Mouse (Mus musculus): ENCODE data around the gene Ankrd66.
"Not testable (repeated sequence)": the region's sequence is repeated elsewhere in the genome, so short reads cannot be mapped to it uniquely, and the experiment has no call there.

Gene Ankrd66

DNA sequence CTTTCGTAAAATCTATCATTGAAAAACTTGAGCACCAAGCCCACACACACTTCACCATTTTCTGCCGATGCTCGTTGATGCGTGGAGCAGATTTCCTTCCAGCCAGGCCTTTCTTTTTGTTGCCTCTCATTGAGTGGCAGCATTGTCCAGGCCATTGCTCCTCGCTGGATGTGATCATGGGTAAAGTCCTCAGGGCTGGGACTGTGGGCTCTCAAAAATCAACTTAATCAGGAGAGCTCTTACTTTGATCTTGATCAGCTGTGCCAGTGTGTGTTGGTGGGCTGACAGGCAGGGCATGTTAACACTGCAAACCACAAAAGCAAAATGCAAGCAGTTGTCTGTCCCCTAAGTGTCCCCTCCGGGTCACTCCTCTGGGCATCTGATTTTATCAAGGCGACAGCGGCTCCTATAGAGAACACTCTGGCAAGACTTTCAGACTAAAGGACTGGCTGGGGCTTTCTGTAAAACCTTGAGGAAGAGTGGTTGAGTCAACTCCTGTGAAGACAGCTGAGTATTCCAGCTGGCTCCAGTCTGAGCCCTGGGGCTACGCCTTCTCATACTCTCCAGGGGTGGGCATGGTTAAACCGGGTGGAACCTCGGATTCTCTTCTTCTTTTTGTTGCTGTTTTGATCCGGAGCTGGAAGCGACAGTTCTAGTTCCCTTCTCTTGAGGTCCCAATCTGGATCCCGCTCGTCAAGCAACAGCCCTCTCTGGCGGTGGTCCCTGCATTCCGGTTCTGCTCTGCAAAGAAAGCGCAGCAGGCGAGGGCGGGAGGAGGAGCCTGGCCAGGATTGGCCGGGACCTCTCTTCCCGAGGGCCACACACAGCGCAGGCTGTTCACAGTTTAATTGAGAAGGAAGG, 8.8 kb downstream of the Ankrd66 start:
- DNase-seq = peak; percentile 11

DNA sequence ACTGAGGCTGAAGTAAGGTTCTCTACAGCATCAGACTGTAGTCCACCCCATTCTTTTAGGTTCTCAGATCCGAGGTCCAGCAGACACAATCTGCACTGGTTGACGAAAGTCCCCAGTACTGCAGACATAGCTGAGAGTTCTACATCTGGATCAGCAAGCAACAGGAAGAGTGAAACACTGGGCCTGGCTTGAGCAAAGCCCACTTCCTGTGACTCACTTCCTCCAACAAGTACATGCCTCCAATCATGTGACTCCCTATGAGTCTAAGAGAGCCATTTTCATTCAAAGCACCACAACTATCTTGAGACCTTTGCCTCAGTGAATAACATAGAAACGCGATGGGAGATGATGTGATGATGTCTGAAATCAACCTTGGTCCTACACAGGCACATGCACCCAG, 12.2 kb downstream of the Ankrd66 start:
- DNase-seq = no peak

DNA sequence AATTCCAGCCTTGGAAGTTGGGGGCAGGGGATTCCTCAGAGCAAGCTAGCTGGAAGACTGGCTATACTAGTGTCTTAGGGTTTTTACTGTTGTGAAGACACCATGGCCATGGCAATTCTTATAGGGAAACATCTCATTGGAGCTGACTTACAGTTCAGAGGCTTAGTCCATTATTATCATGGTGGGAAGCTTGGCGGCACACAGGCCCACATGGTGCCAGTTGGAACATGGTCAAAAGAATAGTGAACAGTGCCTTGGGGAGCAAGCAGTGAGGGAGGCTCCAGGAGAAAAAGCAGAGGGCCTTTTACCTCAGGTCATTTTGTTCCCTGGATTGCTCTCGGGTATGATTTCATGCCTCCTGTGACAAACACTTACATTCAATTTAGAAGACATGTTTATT, 12.9 kb downstream of the Ankrd66 start:
- DNase-seq = no peak

DNA sequence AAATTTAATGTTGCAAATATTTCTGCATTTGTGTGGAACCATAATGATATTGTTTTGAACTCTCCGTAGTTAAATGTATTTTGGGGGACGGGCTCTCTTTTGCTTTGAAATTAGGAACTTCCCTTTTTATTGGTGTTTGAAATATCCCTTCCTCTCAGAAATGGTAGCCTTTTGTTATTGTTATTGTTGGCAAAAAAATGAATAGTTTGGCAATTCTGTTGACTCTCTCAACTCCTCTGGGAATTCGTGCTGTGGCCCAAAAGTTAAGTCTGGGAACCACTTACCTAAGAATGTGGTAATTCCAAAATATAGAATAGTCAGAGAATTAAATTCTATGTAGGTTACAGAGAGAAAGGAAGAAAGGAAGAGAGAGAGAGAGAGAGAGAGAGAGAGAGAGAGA, 23.3 kb downstream of the Ankrd66 start:
- no peak for DNase-seq

DNA sequence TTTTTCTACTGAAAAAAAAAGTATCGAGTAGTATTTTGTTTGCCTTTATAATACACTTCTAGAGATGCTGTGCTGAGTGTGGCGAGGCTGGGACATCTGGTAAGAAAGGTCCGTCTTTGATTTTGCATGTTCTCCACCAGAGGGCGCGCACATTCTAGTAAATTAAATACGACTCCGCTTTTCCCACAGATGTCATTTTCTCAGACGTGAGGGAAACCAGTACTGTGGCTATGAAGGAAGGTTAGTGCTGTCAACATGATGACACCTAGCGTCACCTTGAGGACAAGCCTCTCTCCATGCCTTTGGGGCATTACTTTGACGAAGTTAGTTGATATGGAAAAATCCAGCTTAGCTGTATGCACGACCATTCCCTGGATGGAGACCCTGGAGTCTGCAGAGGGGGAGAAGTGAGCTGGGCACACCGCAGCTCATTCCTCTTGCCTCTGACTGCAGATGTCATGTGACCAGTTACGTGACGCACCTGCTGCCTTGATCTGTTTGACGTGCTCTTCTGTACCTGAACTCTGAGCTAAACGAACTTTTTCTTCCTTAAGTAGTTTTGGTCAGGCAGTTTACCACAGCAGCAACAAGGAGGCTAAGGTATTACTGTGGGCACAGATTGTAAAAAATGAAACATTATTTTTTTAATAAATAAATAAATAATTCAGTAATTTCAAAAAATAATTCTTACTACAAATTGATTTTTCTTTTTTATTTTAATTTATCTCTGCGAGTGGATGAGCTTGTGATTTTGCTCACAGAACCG, 24.6 kb downstream of the Ankrd66 start:
- peak; percentile 16 for DNase-seq

DNA sequence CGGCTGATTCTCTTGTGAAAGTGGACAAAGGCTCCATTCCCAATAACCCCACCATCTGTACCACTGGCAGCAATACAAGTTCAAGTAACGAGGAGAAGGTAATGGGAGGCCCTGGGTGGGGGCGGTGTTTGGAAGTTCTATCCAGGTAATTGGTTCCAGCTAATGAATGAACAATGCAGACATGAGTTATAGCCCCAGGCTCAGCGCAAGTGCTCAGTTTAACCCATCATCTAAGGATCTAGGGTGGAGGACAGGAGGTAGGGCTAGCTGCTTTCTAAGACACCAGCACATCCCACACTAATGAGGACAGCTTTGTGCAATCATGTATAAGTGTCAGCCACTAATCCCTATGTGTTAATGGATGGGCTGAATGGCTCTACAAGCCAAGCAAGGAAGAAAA, 32.7 kb downstream of the Ankrd66 start:
- DNase-seq = no peak

DNA sequence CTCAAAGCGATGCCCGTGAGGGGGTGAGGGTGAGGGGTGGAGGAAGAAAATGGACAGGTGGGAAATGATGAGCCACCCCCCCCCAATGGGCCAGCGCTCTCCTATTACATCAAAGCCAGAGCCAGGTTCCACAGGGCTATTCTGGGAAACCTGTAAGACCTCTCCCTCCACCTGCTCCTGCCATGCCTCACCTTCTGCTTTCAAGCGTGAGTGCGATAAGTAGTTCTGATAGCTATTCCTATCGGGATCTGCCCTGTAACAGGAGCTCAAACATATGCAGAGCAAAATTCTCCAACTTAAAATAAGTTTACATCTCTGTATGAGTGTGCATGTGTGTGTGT, 38.9 kb downstream of the Ankrd66 start:
- no peak for DNase-seq

DNA sequence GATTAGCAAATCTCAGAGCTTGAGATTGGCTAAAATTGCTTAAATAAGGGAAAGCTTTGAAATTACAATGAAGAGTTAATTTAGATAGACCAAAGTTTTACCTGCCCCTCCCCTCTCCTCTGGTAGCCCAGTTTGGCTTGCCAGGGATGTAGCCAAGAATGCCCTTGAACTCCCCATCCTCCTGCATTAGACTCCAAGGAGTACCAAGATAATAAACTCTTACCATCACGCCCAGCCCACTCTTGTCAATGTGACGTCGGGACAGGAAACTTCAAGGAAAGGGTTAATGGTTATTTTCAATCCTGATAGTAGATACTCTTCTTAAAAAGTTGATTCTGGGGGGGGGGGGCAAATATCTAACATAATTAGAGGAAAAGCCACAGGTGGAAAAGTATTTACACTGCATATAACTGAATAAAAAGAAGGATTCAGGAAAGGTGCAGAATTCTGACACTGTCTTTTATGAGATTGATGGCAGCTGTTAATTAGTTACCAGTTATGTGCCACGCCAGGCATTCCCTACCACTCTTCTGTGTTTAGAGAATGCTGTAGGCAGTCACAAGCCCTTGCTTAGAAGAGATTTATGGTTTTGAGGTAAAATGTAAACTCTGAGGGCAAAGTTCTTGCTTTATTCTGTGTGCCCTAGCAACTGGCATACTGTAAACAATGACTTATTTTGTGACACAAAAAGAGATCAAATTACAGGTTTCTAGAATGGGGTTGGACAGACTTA, 39.4 kb downstream of the Ankrd66 start:
- DNase-seq = no peak

DNA sequence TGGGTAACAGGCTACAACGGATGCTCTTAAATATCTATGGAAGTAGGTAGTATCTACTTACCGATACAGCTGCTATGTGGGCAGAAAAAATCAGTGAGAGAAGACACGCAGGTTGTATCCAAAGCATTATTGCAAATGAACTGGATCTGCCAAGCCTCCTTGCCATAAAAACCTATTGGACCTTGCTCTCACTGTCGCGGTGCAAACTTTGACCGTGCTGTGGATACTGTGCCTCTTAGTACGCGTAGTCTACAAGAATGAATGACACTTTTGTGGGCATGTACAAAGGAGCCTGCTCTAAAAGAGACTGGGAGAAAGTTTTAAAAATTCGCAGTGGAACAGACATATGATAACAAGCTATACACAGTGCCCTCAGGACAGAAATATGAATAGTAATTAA, 40.8 kb downstream of the Ankrd66 start, which contains the start of gene Mep1a:
TSS of gene Mep1a (minus strand) at position 221 of the 400 bp plus-strand sequence.
- no peak for DNase-seq

DNA sequence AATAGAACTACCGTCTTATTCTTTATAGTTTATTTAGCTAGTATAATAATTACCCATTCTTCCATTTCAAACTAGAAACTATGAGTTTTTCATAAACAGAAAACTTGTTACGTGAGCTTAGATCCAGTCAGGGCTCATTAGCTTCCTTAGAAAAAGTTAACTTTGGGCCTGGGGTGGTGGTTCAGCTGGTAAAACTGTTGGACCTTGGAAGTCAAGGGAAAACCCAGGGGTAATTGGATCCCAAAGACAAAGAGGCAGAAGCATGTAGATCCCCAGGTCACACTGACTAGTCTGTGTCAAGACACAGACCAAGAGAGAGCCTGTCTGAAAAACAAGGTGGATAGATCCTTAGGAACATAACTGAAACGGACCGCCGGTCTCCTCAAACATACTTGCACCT, 41.8 kb downstream of the Ankrd66 start:
- no peak for DNase-seq

DNA sequence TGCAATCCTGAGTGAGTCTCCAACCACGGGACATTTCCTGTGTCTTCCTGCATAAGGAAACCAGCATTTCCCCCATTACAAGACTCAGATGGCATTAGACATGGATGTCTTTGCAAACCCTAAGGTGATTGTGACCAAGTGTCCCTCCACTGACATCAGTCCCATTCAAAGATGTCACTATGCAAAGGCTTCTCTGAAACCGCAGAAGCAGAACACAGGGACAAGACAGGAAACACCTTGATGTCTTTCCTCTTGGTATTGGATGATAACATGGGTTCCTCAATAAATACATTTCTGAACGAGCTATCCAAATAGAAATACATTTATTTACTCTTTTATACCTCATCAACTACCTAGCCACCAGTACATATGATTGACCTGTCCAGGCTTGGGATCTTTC, 42.2 kb downstream of the Ankrd66 start:
- no peak for DNase-seq

DNA sequence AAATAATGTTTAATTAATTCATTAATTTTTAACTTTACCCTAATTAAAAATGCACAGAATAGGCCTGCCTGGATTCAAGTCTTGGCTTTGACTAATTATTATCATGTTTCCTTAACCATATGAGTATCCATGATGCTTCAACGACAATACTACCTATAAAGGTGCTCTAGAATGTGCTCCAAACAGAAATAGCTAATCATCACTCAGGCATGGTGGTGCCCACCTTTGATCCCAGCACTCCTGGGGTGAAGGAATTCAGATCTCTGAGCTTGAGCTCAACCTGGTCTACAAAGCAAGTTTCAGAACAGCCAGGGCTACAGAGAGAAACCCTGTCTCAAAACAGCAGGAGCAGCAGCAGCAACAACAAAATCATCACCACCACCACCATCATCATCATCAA, 42.9 kb downstream of the Ankrd66 start:
- no peak for DNase-seq

DNA sequence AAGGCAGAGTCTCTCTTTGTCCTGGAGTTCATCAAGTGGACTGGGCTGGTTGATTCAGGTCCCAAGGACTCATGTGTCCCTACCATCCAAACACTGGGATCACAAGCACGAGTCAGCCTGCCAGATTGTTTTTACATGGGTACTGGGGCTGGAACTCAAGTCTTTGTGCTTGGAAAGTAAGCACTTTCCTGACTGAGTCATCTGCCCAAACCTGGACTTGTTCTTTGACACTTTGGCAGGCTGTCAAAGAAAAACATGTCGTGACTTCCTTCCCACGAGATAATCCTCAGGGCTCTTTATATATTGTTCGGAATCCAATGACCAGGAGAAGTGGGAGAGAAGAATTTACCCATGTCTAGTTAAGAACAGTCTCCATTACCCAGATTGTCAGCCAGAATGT, 45.9 kb downstream of the Ankrd66 start:
- DNase-seq = no peak

DNA sequence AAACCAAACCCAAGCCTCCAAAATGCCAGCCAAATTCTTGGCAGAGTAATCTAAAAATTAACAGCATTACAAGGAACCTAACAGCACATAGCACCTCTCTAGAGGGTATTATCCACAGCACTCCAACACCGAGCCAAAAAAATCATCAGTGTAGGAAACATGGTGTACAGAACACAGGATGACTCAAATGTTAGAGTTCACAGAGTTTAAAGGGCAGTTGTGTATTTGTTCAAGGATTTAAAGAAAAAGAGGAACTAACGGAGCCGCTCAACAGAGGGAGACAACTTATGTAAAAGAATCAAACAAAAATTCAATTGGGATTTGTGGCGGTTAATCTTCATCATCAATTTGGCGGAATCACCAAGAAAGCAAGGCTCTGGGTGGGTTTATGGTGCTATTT, 47.9 kb downstream of the Ankrd66 start:
- DNase-seq = no peak

DNA sequence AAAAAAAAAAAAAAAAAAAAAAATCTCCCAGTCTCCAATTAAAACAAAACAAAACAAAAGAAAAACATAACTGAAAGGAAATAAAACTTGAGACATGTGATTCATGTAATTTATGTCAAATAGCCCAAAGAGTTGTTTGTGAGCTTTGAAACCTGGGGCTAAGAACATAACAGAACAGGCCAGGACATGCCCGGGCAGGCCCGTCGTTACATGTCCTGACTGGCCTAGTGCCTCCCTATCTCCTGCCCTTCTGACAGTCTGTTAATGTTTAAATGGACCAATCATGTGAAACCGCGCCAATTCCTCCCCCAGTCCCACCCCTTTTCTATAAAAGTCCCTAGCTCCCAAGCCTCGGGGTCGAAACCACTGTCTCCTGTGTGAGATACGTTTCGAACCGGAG, 53.1 kb downstream of the Ankrd66 start:
- DNase-seq = not testable (repeated sequence)

DNA sequence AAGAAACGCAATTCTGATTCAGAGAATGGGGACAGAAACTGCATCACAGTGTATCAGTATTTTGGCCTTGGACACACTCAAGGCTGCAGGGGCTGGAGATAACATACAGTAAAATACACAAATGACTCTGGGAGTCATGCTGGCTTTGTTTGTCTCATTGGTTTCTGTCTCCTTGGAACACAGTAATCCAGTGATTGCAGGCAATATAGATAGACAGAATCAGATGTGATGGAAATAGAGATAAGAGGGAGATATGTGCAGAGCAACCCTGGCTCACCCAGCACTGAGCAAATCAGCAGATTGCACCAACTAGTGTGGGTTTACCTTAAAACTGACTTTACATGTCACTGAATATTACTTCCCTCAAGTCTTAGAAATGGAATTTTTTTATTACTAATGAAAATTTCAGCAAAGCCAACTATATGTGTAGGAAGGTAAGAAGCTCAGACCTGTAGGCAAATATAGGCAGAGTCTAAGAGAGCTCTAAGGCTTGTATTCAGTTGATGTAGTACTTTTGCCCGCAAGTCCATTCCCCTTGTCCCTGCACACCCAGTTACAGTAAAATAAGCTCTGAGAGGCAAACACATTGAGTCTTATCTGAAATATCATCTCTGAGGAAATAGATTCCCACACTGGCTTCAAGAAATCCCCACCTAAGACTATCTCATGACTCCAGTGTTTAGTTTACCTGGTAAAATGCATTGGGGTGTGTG, 54.8 kb downstream of the Ankrd66 start:
- no peak for DNase-seq

DNA sequence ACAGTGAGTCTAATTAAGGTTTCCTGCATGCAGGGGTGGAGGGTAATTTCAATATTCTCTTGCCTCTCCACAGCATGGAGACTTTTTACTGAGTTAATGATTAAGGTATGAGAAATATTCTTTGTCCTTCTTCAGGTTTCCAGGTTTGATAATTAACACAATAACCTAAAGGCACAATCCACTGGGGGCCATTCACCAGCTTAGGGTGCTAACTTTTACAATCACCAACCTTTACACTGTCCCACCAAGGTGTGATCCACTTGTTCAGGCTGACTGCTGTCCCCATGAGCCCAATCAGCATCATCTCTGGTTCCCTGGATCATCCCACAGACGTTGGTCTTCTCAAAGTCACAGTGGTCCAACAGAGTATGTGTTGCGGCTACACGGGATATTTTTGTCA, 57.5 kb downstream of the Ankrd66 start:
- DNase-seq = no peak
